23 mouse cellular contexts compared by ENCODE assay signal in the genomic region with DNA sequence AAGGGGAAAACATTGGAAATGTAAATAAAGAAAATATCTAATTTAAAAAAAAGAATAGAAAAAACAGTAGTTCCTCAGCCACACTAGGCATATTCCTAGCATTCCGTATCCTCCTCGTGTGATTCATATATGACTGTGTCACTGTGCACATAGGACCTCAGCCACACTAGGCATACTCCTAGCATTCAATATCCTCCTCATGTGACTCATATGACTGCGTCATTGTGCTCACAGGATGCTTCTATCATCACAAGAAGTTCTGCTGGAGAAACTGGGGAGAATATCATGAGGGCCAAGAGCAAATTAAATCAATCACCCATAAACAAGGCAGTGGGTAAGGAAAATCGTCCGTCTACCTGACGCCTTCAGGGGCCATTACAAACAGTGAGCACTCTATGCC. TPM values are rescaled to one million over a fixed set of nuclear protein-coding genes. Genes with fewer than 3 reads are reported as not detected.
"Had no signal": no experiment of that assay in that cellular context is flagged by ENCODE, and none has a peak within 500 bp of the region (broad histone marks: within the 10 kb centered on the region; RNA-seq: fewer than 3 reads in every experiment).

No protein-coding gene starts in this region.

- H3K4me3 ChIP-seq: gastrocnemius, adult 2 months; heart, embryonic 10.5 days; heart, embryonic 12.5 days; hindbrain, embryonic 10.5 days; hindbrain, embryonic 12.5 days; intestine, embryonic 15.5 days; layer of hippocampus, adult 2 months; left cerebral cortex, adult 2 months; limb, embryonic 10.5 days; limb, embryonic 12.5 days; liver, embryonic 12.5 days had no signal

- H3K9ac ChIP-seq: heart, embryonic 12.5 days; hindbrain, embryonic 12.5 days; hindbrain, embryonic 14.5 days; intestine, embryonic 15.5 days; limb, embryonic 12.5 days; liver, embryonic 12.5 days; liver, embryonic 14.5 days had no signal

- DNase-seq: gastrocnemius, adult 2 months; gastrocnemius, postnatal 10 days; gastrocnemius, postnatal 25 days; heart, adult 18-20 months; heart, postnatal 10 days; heart, postnatal 4 days; kidney, adult 18-20 months; kidney, postnatal 10 days had no signal

- H3K4me2 ChIP-seq: heart, embryonic 12.5 days; hindbrain, embryonic 12.5 days; hindbrain, embryonic 14.5 days; intestine, embryonic 15.5 days; limb, embryonic 12.5 days had no signal

- H3K9me3 ChIP-seq: heart, embryonic 10.5 days; hindbrain, embryonic 12.5 days; intestine, embryonic 15.5 days; limb, embryonic 10.5 days; limb, embryonic 12.5 days; liver, embryonic 12.5 days had no signal

- H3K27me3 ChIP-seq: heart, embryonic 12.5 days; hindbrain, embryonic 12.5 days; intestine, embryonic 15.5 days; limb, embryonic 12.5 days; liver, embryonic 12.5 days had no signal

- H3K27ac ChIP-seq: gastrocnemius, adult 2 months; hindbrain, embryonic 10.5 days; hindbrain, embryonic 12.5 days; hindbrain, embryonic 14.5 days; intestine, embryonic 15.5 days; layer of hippocampus, adult 2 months; left cerebral cortex, adult 2 months; limb, embryonic 10.5 days; limb, embryonic 12.5 days; liver, embryonic 14.5 days had no signal

- ATAC-seq: hindbrain, embryonic 16.5 days; inflammation-experienced regulatory T-cells, adult 6 months; intestine, embryonic 15.5 days; intestine, postnatal 0 days; liver, embryonic 12.5 days had no signal

- H3K36me3 ChIP-seq: hindbrain, embryonic 10.5 days; hindbrain, embryonic 12.5 days; intestine, embryonic 15.5 days; limb, embryonic 10.5 days; limb, embryonic 12.5 days; liver, embryonic 12.5 days had no signal

RNA-seq across cellular contexts. Expression of gene Cdkn3, which starts 30.4 kb away (rescaled TPM):
- total RNA-seq: gastrocnemius, adult 2 months had no signal
